Mouse (Mus musculus) embryonic facial prominence, embryonic 12.5 days (tissue): ENCODE data around the gene Plxna1. TPM values are rescaled to one million over a fixed set of nuclear protein-coding genes. Genes with fewer than 3 reads are reported as not detected.
A peak's percentile ranks its signal among the peaks of the same experiment; 100 is the strongest.

Experiments used
- ATAC-seq: fragments of 200-750 bp; cut with Nextera tagmentation; 2 replicates; pipeline ENCODE4 v1.8.0; 2017; ENCODE audit not compliant: insufficient number of reproducible peaks, insufficient read depth, low FRiP score, low TSS enrichment
- H3K27ac ChIP-seq: fragments of 300-500 bp; sonication (generic); 2 replicates; pipeline ENCODE4 v1.5.1; 2016; ENCODE audit warnings: mild to moderate bottlenecking
- H3K27me3 ChIP-seq: fragments of 300-500 bp; sonication (generic); 2 replicates; pipeline ENCODE4 v1.6.1; 2016; ENCODE audit warnings: mild to moderate bottlenecking, moderate library complexity
- H3K36me3 ChIP-seq: fragments of 300-500 bp; sonication (generic); 2 replicates; pipeline ENCODE4 v1.6.1; 2016; ENCODE audit warnings: mild to moderate bottlenecking
- H3K4me1 ChIP-seq: fragments of 300-500 bp; sonication (generic); 2 replicates; pipeline ENCODE4 v1.6.1; 2016
- H3K4me2 ChIP-seq: fragments of 300-500 bp; sonication (generic); replicated peaks from 2 replicates; pipeline ENCODE4 v1.6.1; 2016; ENCODE audit warnings: mild to moderate bottlenecking, moderate library complexity
- H3K4me3 ChIP-seq: fragments of 300-500 bp; sonication (generic); 2 replicates; pipeline ENCODE4 v1.5.1; 2016; ENCODE audit warnings: mild to moderate bottlenecking
- H3K9ac ChIP-seq: fragments of 300-500 bp; sonication (generic); 2 replicates; pipeline ENCODE4 v1.6.1; 2016; ENCODE audit warnings: mild to moderate bottlenecking, moderate library complexity
- H3K9me3 ChIP-seq: fragments of 300-500 bp; sonication (generic); 2 replicates; pipeline ENCODE4 v1.6.1; 2016; ENCODE audit warnings: mild to moderate bottlenecking, moderate library complexity
- WGBS: fragments of 180-500 bp; shearing (Covaris S2); methylation state at CpG from one replicate; pipeline ENCODE4 v1.1.7; 2016; 5-methylcytosine and 5-hydroxymethylcytosine counted together
- polyA plus RNA-seq: library from polyadenylated mRNA; unstranded; fragments of >200 nt; fragmentation: Nextera tagmentation; extraction: Ambion mirVana; gene quantifications from 2 replicates; pipeline ENCODE4 v1.2.1, GENCODE M21; 2016

Plxna1 gene
- polyA plus RNA-seq, 1 experiment from 2014 or later, result 37.1 TPM

GRCm38 (mm10) chr6:89271731-89272475 lies 90.5 kb downstream of the Plxna1 start:
- Histone ChIP-seq H3K27ac (no peak overlapping the region), H3K4me2 (no peak overlapping the region)

DNA sequence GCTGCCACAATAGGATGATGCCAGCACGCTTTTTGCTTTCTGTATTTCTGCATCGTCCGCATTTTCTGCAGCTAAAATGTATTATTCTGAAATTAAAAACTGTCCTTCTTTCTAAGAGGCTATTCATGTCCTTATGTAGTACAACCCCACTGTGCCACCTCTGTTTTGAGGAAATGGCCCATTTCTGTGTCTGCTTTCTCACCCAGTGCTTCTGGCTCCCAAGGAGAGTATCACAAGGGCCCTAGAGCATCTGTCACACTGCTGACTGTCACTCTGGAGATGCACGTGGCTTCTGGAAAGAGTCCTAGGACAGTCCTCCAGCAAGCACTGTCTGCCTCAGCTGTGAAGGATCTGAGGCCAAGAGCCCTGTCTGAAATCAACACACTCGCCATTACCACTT lies 95.2 kb downstream of the Plxna1 start:
- H3K36me3 ChIP-seq, result no peaks in the 10 kb centered on the region
- no peak overlapping the region for H3K27ac ChIP-seq
- H3K4me3 ChIP-seq, result no peak overlapping the region
- 82% methylated on average over 5 of the region's 5 CpGs for WGBS
- no peak overlapping the region for H3K4me2 ChIP-seq
- peaks cover 2% of the 10 kb centered on the region for H3K4me1 ChIP-seq
- H3K27me3 ChIP-seq, result no peaks in the 10 kb centered on the region
- no peak overlapping the region for H3K9ac ChIP-seq
- ATAC-seq, result no peak
- H3K9me3 ChIP-seq, result no peaks in the 10 kb centered on the region

More at GRCm38 (mm10) chr6:89271731-89272475, 90.5 kb downstream of the Plxna1 start:
- Histone ChIP-seq H3K27me3 (no peaks in the 10 kb centered on the region), H3K9ac (no peak overlapping the region), H3K9me3 (no peaks in the 10 kb centered on the region), H3K4me1 (peaks cover 8% of the 10 kb centered on the region), H3K36me3 (no peaks in the 10 kb centered on the region), H3K4me3 (no peak overlapping the region)
- WGBS, result 66% methylated on average over 10 of the region's 10 CpGs
- peak; percentile 61; the same call in 1 of the 2 replicates for ATAC-seq

Other genes starting within 250 kb of the Plxna1 start
- 55.9 and 65.9 TPM in 2 replicates for gene Chchd6, start 233.0 kb upstream of the Plxna1 start, polyA plus RNA-seq